Mouse (Mus musculus): ENCODE results near the gene Unc5c.

Gene Unc5c

GRCm38 (mm10) chr3:141596881-141597280, 131.9 kb downstream of the Unc5c start:
- DNase-seq (ENCODE audit: low read depth, low spot score): no peak

GRCm38 (mm10) chr3:141597974-141598373, 133.0 kb downstream of the Unc5c start:
- no peak for DNase-seq (ENCODE audit: low read depth, low spot score)

- no peak for DNase-seq (ENCODE audit: low read depth, low spot score)
Measured at GRCm38 (mm10) chr3:141598936-141599335, 133.9 kb downstream of the Unc5c start.

- DNase-seq (ENCODE audit: low read depth, low spot score): no peak
Measured at GRCm38 (mm10) chr3:141601072-141601549, 136.1 kb downstream of the Unc5c start.

GRCm38 (mm10) chr3:141616718-141617117, 151.7 kb downstream of the Unc5c start:
- no peak for DNase-seq (ENCODE audit: low read depth, low spot score)

- no peak for DNase-seq (ENCODE audit: low read depth, low spot score)
Measured at GRCm38 (mm10) chr3:141618675-141619074, 153.7 kb downstream of the Unc5c start.

GRCm38 (mm10) chr3:141621496-141621895, 156.5 kb downstream of the Unc5c start:
- no peak for DNase-seq (ENCODE audit: low read depth, low spot score)

- no peak for DNase-seq (ENCODE audit: low read depth, low spot score)
Measured at GRCm38 (mm10) chr3:141626935-141627638, 162.1 kb downstream of the Unc5c start.

GRCm38 (mm10) chr3:141627639-141627977, 162.6 kb downstream of the Unc5c start:
- DNase-seq (ENCODE audit: low read depth, low spot score): no peak

- no peak for DNase-seq (ENCODE audit: low read depth, low spot score)
Measured at GRCm38 (mm10) chr3:141629431-141629830, 164.4 kb downstream of the Unc5c start.

GRCm38 (mm10) chr3:141637900-141638299, 172.9 kb downstream of the Unc5c start:
- DNase-seq (ENCODE audit: low read depth, low spot score): no peak

GRCm38 (mm10) chr3:141644264-141644663, 179.2 kb downstream of the Unc5c start:
- DNase-seq (ENCODE audit: low read depth, low spot score): no peak

GRCm38 (mm10) chr3:141646588-141646987, 181.6 kb downstream of the Unc5c start:
- DNase-seq (ENCODE audit: low read depth, low spot score): no peak

GRCm38 (mm10) chr3:141650658-141651057, 185.6 kb downstream of the Unc5c start:
- no peak for DNase-seq (ENCODE audit: low read depth, low spot score)

GRCm38 (mm10) chr3:141653915-141654314, 188.9 kb downstream of the Unc5c start:
- no peak for DNase-seq (ENCODE audit: low read depth, low spot score)

GRCm38 (mm10) chr3:141659041-141659789, 194.2 kb downstream of the Unc5c start:
- DNase-seq (ENCODE audit: low read depth, low spot score): no peak

GRCm38 (mm10) chr3:141660065-141661062, 195.3 kb downstream of the Unc5c start:
- DNase-seq (ENCODE audit: low read depth, low spot score): no peak

GRCm38 (mm10) chr3:141689113-141689512, 224.1 kb downstream of the Unc5c start:
- DNase-seq (ENCODE audit: low read depth, low spot score): no peak

- no peak for DNase-seq (ENCODE audit: low read depth, low spot score)
Measured at GRCm38 (mm10) chr3:141690676-141691075, 225.7 kb downstream of the Unc5c start.

- DNase-seq (ENCODE audit: low read depth, low spot score): no peak
Measured at GRCm38 (mm10) chr3:141691418-141691817, 226.4 kb downstream of the Unc5c start.

GRCm38 (mm10) chr3:141691846-141692245, 226.8 kb downstream of the Unc5c start:
- no peak for DNase-seq (ENCODE audit: low read depth, low spot score)

- no peak for DNase-seq (ENCODE audit: low read depth, low spot score)
Measured at GRCm38 (mm10) chr3:141699177-141699576, 234.2 kb downstream of the Unc5c start.

Data from skeletal muscle tissue, adult 2 months (tissue).